Mouse (Mus musculus) CD4-positive, CD25-positive, alpha-beta regulatory T cell, adult 4 months (primary cell): ENCODE data around the gene Acss1. TPM values are rescaled to one million over a fixed set of nuclear protein-coding genes. Genes with fewer than 3 reads are reported as not detected.
A peak's percentile ranks its signal among the peaks of the same experiment; 100 is the strongest.

Experiments used
- ATAC-seq: one replicate; pipeline ENCODE4 v1.8.0; 2017
- polyA plus RNA-seq, 2 experiments: library from polyadenylated mRNA; unstranded; fragments of 100-300 nt; shearing (Covaris generic); gene quantifications; one replicate each; pipeline ENCODE4 v1.2.1; 2017

Gene Acss1
- polyA plus RNA-seq, result 10 to 100 TPM; 13.8 to 21.7 TPM

- peak; percentile 32 for ATAC-seq
Observed at GRCm38 (mm10) chr2:150667820-150668766, at the start of gene Acss1. TSS of gene Acss1 (minus strand) at chr2:150668500.

DNA sequence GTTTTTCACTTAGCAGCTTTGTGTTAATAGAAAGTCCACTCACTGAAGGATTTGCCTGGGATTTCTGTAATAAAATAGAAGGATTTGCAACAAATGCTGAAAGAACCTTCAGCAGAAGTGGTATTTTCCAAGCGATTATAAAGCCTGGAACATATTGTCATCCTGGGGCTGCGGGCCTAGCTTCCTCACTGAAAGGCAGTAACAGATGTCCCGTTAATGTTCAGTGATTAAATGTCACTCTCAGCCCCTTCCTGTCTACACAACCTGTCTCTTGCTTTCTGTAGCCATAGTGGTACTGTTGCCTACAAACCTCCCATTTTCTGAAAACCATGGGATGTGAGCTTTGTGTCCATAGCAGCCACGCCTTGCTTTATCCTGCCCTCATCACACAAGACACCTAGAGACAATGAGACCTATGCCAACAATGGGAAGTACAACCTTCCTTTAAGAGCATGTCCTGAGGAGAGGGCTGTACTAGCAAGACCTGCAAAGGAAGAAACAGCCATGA, 43.9 kb upstream of the Acss1 start:
- no peak for ATAC-seq

GRCm38 (mm10) chr2:150691481-150692170, 23.3 kb upstream of the Acss1 start:
- no peak for ATAC-seq

DNA sequence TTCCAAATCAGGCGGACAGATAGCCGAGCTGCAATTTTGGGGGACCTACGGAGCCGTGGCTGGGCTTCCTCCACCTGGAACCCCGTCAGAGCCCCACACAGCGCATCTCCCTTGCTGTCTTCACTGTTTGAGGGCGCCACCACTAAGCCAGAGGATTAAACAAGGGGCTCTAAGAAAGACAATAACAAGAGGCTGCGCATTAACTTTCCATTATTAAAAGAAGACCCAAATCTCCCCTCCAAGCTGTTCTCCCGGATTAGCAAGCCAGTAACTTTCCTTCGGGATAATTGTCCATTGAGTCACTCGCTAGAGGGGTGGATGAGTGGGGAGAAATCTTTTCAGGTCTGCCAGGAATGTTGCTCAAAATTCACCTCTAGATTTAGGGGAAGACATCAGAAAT, 21.9 kb upstream of the Acss1 start:
- ATAC-seq, result no peak

GRCm38 (mm10) chr2:150689223-150689800, 21.0 kb upstream of the Acss1 start, which contains the start of gene Vsx1:
TSS of gene Vsx1 (minus strand) at chr2:150689360.
- no peak for ATAC-seq

GRCm38 (mm10) chr2:150688541-150689186, 20.4 kb upstream of the Acss1 start:
- no peak for ATAC-seq

GRCm38 (mm10) chr2:150687871-150688540, 19.7 kb upstream of the Acss1 start:
- no peak for ATAC-seq

DNA sequence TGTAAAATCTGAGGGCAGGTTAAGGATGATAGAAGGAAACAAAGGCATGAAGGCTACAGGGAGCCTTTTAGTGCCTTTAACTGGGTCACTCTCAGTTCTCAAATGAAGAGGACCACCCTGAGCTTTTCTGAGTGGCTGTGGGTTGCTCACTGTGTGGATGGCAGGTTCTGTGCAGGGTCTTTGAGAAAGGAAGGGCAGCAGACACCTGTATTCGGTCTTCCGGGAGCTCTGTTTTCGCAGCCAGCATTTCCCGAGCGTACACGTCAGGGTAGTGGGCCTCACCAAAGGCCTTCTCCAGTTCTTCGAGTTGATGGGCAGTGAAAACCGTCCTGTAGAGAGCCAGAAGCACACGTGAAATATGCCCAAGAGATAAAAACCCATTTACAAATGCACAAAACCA, 17.1 kb upstream of the Acss1 start:
- no peak for ATAC-seq

GRCm38 (mm10) chr2:150684451-150684850, 16.2 kb upstream of the Acss1 start:
- ATAC-seq, result no peak

DNA sequence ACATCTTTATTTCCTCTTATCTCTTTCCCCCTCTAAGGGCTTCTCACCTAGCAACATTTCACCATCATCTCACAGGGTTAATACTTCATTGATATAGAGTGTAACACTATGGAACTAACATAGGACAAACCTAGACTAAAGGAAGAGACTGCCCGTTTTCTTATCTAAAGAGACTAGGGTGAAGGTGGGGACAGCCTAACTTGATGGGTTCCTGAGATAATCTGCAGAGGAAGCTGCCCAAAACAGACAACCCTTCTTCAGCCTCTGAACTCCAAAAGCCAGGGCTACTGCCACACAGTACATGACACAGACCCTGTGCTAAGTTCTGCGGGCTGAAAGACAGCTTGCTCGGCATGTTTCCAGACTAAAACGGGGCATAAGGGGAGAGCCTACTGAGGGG, 13.3 kb upstream of the Acss1 start:
- no peak for ATAC-seq

GRCm38 (mm10) chr2:150678392-150678791, 10.1 kb upstream of the Acss1 start:
- peak; percentile 58 for ATAC-seq

DNA sequence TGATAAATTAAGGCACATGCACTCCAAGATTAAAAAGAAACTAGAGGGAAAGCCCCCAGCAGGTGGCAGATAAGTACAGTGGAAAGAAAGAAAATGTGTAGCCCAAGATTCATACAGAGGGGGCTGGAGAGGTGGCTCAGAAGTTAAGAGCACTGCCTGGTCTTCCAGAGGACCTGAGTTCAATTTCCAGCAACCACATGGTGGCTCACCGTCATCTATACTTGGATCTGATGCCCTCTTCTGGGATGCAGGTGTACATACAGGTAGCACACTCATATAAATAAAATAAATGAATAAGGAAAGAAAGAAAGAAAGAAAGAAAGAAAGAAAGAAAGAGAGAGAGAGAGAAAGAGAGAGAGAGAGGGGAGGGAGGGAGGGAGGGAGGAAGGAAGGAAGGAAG, 7.2 kb upstream of the Acss1 start:
- peak; percentile 27 for ATAC-seq

DNA sequence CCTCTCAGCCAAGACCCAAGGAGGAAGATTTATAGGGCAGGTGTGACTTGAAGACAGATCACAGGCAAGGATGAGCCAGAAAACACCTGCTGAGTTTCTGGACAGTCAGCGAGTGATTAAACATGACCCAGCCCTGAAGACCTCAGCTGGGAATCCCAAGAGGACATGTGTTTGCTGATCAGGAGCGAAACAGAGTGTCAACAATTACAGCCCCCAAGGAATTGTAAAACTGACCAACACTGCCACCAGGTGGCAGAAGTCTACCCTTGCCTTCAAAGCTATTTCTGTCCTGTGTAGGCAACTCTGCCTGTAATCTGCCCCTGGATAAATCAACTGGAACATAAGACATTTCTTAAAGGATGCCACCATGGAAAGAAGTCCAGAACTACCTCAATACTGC, 6.6 kb upstream of the Acss1 start:
- ATAC-seq, result peak; percentile 85

GRCm38 (mm10) chr2:150673929-150674328, 5.6 kb upstream of the Acss1 start:
- no peak for ATAC-seq

DNA sequence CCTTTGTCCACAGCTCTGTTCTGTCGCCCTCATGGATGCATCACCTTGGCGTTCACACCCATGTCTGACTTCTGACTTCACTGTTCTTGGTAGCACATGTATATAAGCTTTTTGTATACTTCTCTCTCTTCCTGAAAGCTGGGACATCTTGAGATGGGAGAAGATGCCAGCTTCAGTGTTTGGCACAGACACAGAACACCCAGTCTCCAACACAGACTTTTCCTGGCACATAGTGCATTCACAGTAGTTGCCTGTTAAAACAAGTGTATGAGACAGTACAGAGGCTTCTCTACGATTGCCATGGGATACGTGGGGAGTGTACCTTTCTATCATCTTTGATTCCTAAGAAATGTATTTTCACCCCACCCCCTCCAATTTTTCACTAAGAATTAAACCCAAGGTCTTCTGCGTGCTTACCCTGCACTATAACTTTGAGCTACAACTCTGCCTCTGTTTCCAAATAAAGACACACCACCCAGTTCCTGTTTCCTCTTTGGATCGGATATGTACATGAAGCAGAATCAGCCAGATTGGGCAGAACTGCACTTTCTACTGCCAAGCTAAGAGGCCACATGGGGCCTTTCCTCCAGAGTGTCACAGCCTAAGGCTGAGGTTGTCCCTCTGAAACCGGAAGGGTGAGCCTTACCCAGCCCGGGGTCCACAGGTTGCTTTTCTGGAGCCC, 3.5 kb upstream of the Acss1 start:
- ATAC-seq, result no peak

- ATAC-seq, result no peak
Observed at GRCm38 (mm10) chr2:150670926-150671325, 2.6 kb upstream of the Acss1 start.

DNA sequence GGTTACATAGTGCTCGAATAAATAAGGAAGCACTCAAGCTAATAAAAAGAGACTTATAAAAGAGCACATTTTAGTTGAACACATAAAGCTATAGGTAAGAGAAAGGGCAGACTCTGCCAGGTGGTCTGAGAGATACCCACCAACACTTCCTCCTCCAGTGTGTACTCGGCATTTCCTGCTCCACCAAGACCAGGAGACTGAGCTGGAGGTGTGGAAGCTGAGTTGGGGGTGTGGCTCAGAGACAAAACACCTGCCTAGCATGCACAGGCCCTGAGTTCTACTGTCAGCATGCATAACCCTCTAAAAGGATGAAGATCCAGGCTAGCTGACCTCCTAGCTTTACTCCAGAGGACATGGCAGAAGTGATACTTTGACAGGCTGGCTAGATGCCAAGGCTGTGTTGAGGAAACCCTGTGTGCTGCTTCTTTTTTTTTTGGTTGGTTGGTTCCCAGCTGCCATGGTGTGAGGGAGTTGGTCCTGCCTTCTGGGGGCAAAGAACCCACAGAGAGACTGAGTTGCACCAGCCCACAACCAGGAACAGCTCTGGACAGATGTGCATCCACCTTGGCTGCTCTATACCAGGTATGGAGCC, 1.2 kb upstream of the Acss1 start:
- no peak for ATAC-seq

DNA sequence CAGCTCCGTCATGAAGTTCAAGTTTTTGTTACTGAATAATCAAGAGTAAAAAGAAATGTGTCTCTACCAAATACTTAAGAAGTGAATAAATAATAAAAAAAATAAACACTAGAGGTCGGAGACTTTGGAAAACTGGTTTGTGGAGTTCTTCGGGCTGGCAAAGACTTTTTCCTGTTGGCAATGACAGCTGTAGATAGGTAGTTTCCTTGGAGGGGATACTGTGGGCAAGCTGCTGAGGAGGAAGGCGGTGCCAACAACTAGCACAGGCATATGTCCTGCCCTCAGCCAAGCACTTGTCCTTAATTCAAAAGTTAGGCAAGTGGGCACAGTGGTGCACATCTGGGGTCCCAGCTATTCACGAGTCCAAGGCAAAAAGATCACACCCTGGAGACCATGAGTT, 656 bp upstream of the Acss1 start:
- ATAC-seq, result no peak

- peak; percentile 86 for ATAC-seq
Observed at GRCm38 (mm10) chr2:150667065-150667819, 1.1 kb downstream of the Acss1 start.

GRCm38 (mm10) chr2:150666723-150667064, 1.6 kb downstream of the Acss1 start:
- ATAC-seq, result no peak
